Mouse (Mus musculus) monocyte, adult 59 days (primary cell): Measurements from ENCODE around the gene Ugt2b5. TPM values are rescaled to one million over a fixed set of nuclear protein-coding genes. Genes with fewer than 3 reads are reported as not detected.

Experiments
- total RNA-seq, 2 experiments: library from RNA; stranded (reverse); gene quantifications; one replicate each; pipeline ENCODE4 v1.2.4; 2023

The Ugt2b5 gene
- not detected for total RNA-seq

DNA sequence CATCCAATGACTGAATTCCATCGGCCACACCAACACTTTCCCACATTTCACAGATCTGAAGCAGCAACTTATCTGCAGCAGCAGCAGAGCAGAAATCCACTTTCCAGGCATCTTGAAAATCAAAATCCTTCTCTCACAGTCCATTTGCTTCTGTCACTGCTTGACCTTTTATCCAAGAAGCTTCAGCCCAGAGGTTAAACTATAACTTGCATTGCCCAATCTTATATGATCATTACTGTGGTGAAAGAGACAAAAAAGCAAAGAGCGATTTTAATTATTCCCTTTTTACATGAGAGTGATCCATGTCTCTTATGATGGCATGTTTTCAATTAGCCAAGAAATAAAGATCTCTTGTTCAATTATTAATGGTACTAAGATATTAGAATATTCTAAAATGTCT, at the start of gene Ugt2b5:
Ugt2b5 (minus strand) TSS at position 123 of the 400 bp plus-strand sequence.

DNA sequence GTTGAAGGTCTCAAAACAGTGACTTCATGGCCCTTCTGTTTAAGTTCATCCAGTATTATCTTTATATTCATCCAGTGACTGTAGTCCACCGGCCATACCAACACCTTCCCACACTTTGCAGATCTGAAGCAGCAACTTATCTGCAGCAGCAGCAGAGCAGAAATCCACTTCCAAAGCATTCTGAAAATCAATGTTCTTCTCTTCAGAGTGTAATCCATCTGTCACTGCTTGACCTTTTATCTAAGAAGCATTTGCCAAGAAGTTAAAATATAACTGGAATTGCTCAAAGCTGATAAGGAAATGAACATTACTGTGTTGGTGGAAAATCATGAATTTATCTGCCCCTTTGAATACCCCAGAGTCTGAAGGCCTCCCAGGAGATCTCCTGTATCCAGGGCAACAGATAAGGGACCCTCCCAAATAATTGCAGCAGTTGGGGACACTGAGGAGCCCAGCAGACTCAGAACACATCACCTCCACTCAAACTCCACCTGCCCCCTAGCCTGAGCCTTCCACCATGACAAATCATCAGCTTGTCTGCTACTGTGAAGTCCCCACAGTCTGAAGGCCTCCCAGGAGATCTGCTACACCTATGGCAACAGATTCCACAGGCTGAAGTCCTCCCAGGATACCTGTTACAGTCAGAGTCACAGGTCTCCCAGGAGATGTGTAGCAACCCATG, 47.6 kb downstream of the Ugt2b5 start, which contains the start of gene Ugt2b36:
Ugt2b36 (minus strand) TSS at position 210 of the 682 bp plus-strand sequence.

Other genes starting within 250 kb of the Ugt2b5 start
- not detected for gene Ugt2b34, start 233.4 kb downstream of the Ugt2b5 start, total RNA-seq
- not detected for gene Ugt2b1, start 213.8 kb downstream of the Ugt2b5 start, total RNA-seq
- gene Ugt2b35, start 139.5 kb downstream of the Ugt2b5 start, total RNA-seq = not detected
- not detected for gene Ugt2b36, start 47.8 kb downstream of the Ugt2b5 start, total RNA-seq
- gene Ugt2b37, start 114.5 kb upstream of the Ugt2b5 start, total RNA-seq = not detected
- not detected for gene Ugt2a3, start 196.9 kb upstream of the Ugt2b5 start, total RNA-seq